Mouse (Mus musculus): ENCODE measurements around the gene Tapt1.

DNA sequence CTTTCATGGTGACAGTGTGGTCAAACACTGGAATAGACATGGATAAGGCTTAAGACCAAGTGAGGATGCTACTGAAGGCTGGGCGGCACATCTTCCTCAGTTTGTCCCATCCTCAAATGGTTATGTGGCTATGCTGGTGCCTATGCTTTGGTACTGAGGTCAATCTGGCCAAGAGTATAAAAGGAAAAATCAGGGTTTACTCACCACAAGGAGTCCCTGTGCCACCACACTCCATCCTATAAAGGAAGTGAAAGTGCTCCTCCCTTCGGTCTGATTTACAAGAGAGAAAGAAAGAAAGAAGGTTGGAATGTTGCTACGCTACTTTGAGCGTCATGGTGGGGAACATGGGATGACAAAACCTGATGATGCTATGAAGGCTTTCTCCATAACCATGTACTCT is 27.3 kb downstream of the Tapt1 start:
- TF ChIP-seq POLR2A (IDR thresholded peaks at IDR 0.05; ENCODE audit: insufficient read depth, low read depth, low read length): no peak
- TF ChIP-seq CTCF (IDR thresholded peaks at IDR 0.05): no peak

Measured in heart, adult 2 months (tissue).